Mouse (Mus musculus) right cerebral cortex, adult 18-20 months (tissue): ENCODE measurements around the gene 6030445D17Rik.

Source experiments
- DNase-seq: peaks from one replicate; pipeline ENCODE4 v3.0.0; 2022; ENCODE audit warnings: mixed read lengths

Gene 6030445D17Rik

GRCm38 (mm10) chr4:136462086-136462838, at the start of gene 6030445D17Rik:
6030445D17Rik (plus strand) TSS chr4:136462250.
- peak; percentile 74 for DNase-seq

- no peak for DNase-seq
These were observed 46.6 kb upstream of the 6030445D17Rik start for GRCm38 (mm10) chr4:136415477-136415876.

DNA sequence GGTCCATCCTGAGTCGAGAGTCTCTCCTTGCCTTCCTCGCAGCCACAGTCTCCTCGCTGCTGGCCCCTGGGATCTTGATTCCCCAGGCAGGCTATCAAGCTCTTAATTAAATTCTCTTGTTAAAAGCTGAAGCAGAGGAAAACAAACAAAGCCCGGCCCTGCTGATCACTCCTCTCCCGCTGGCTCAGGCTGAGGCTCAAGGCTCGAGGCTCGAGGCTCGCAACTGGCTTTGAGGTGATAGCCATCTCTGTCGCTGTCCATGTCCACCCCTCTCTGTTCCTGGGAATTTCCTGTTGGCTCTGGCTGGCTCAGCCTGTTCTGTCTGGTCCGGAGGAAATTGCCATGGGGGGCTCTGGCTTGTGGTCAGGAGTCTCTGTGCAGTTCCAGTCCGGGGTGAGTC, 43.1 kb upstream of the 6030445D17Rik start:
- no peak for DNase-seq

- DNase-seq = no peak
These were observed 42.7 kb upstream of the 6030445D17Rik start for GRCm38 (mm10) chr4:136419386-136419785.

GRCm38 (mm10) chr4:136423224-136423623, 38.8 kb upstream of the 6030445D17Rik start, which contains the start of gene Htr1d:
Htr1d (plus strand) TSS chr4:136423524.
- no peak for DNase-seq

GRCm38 (mm10) chr4:136424120-136424999, 37.7 kb upstream of the 6030445D17Rik start:
- DNase-seq = no peak

DNA sequence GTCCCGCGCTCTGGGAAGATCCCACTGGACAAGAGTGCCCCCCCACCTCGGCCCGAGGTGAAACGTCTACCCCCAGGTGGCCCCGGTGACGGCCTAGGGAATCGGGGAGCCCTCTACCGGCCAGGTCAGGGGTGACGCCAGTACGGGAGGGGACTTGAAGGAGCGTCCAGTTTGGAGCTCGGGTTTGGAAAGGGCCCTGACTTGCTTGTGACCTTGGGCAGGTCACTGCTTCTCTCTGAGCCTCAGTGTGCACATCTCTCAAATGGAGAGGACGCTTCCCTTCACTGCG, 37.1 kb upstream of the 6030445D17Rik start:
- no peak for DNase-seq

GRCm38 (mm10) chr4:136430609-136431375, 31.3 kb upstream of the 6030445D17Rik start:
- DNase-seq = no peak

DNA sequence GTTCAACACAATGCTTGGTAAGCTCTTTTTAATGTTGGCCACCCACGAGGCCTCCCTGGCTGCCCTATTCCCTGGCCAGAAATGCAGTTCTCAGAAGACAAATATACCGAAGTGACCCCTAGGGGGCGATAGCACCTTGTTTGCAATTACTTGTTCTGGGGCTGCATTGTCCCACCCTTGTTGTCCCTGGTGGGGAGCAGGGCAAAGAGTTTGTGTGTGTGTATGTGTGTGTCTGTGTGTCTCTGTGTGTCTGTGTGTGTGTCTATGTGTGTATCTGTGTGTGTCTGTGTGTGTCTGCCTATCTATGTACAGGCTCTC, 30.7 kb upstream of the 6030445D17Rik start:
- no peak for DNase-seq

GRCm38 (mm10) chr4:136434029-136434428, 28.0 kb upstream of the 6030445D17Rik start:
- no peak for DNase-seq

- DNase-seq = no peak
These were observed 22.9 kb upstream of the 6030445D17Rik start for GRCm38 (mm10) chr4:136439106-136439505.

- DNase-seq = no peak
These were observed 20.6 kb upstream of the 6030445D17Rik start for GRCm38 (mm10) chr4:136441354-136442043.

GRCm38 (mm10) chr4:136444561-136444960, 17.5 kb upstream of the 6030445D17Rik start:
- DNase-seq = no peak

DNA sequence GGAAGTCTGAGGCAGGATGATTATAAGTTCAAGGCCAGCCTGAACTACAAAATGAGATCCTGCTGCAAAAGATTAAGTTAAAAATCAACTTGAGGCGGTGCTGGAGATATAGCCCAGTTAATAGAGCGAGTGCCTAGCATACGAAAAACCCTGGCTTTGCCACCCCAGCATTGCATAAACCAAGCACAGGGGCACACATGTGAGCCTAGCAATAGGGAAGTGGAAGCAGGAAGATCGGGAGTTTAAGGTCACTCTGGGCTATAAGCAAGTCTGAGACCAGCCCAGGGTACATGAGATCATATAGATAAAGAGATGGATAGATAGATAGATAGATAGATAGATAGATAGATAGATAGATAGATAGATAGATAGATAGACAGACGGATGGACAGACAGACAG, 12.3 kb upstream of the 6030445D17Rik start:
- no peak for DNase-seq

DNA sequence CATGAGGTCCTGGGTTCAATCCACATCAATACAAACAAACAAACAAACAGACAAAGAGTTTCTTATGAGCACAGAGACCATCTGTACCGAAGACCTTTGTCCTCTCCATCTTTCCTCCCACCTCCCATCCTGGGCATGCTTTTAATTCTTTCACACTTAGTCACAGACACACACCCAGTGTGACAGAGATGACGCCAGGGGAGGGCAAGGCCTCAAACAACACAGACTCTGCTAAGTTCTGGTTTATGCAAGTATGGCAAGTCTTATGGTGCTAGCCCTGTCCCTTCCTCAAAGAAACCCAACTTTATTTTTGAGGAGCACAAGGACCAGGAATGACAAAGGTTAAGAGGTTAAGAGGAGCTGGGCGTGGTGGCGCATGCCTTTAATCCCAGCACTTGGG, 11.8 kb upstream of the 6030445D17Rik start:
- no peak for DNase-seq

DNA sequence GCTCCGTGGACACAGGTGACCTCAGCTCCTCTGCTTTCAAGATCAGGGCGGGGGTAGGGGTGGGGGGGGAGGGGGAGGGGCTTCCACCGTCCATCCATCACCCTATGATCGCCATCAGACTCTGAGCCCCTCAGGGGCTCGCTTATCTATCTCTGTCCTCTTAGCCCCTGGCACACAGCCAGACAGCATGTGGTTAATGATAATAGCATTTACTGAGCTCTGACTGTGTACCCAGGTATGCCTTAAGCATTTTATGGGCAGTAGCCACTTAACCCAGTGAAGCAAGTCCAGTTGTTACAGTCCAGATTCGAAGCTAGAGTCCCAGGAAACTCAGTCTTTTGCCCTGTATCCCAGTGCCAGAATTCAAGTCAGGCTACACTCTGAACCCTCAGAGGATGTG, 10.5 kb upstream of the 6030445D17Rik start:
- DNase-seq = no peak

DNA sequence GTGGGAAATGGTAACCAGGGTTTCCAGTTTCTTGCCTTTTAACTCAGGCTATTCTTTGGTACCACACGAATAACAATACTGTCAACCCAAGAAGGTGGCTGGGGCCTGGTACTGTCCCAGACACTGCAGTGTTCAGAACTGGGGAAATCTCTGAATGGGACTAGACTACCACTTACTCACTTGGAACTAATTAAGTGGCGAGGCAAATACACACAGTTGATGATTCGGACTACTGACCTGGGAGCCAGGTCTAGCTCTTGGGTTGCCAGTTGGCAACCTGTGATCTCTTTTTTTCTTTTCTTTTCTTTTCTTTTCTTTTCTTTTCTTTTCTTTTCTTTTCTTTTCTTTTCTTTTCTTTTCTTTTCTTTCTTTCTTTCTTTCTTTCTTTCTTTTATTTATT, 9.8 kb upstream of the 6030445D17Rik start:
- DNase-seq = no peak

GRCm38 (mm10) chr4:136452792-136453191, 9.3 kb upstream of the 6030445D17Rik start:
- no peak for DNase-seq

- peak; percentile 68 for DNase-seq
These were observed 7.2 kb upstream of the 6030445D17Rik start for GRCm38 (mm10) chr4:136454850-136455260.

DNA sequence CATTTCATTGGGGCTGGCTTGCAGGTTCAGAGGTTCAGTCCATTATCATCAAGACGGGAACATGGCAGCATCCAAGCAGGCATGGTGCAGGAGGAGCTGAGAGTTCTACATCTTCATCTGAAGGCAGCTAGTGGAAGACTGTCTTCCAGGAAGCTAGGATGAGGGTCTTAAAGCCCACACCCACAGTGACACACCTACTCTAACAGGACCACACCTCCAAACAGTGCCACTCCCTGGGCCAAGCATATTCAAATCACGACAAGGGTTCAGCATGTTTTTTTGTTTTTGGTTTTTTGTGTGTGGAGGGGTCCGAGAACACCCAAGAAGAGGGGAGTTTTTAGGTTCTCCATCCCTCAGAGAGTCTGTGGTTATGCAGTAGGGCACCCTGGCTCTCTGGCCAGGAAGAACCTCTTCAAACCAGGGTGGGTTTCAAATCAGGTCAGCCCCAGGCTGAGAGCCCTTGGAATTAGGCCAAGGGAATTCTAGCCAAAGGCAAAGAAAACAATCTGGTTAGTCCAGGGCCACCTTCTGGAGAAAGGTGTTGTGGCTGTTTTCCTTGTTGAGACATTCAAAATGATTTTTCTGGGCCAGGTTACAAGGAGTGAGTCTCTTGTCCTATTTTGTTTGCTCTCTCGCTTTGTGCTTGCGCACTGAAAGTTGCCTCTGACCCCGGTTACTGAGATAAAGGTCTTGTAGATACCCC, 5.4 kb upstream of the 6030445D17Rik start:
- no peak for DNase-seq

DNA sequence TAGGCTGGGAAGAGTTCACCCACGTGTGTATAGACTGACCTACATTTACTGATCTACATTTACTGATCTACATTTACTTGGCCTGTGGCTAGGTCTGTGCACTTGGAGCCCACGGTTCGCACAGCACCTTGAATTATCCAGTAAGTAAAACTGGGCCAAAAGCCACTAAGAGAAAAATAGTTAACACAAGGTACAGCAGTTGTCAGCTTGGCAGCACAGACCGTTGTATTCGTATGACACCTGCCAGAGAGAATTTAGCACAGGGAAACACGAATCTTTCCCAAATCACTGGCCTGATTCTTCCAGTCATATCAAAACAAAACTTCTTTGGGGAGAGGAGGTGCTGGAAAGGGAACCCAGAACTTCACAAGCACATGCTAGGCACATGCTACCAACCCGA, 3.8 kb upstream of the 6030445D17Rik start:
- DNase-seq = no peak

GRCm38 (mm10) chr4:136459210-136459609, 2.8 kb upstream of the 6030445D17Rik start:
- DNase-seq = no peak
